Mouse (Mus musculus) myocyte (in vitro differentiated cells): ENCODE results near the gene Mettl14.

Source experiments
- MAX ChIP-seq: IDR thresholded peaks from one replicate; pipeline ENCODE4 v1.6.1; 2011; ENCODE audit warnings: low read depth, mild to moderate bottlenecking, control low read depth
- POLR2A ChIP-seq: IDR thresholded peaks from one replicate; pipeline ENCODE4 v1.6.1; 2011; ENCODE audit warnings: low read depth, mild to moderate bottlenecking, control low read depth, moderate library complexity; ENCODE audit not compliant: insufficient read length
- POLR2AphosphoS2 ChIP-seq: IDR thresholded peaks from one replicate; pipeline ENCODE4 v1.6.1; 2011; ENCODE audit warnings: low read depth, control low read depth; ENCODE audit not compliant: insufficient read length
- SRF ChIP-seq: IDR thresholded peaks from one replicate; pipeline ENCODE4 v1.6.1; 2011; ENCODE audit warnings: low read depth; ENCODE audit not compliant: control insufficient read depth, insufficient read length
- USF1 ChIP-seq: IDR thresholded peaks from one replicate; pipeline ENCODE4 v1.6.1; 2011; ENCODE audit warnings: low read depth, mild to moderate bottlenecking, control low read depth, moderate library complexity

GRCm38 (mm10) chr3:123433362-123433761, 47.5 kb upstream of the Mettl14 start:
- TF ChIP-seq POLR2A (no peak), MAX (no peak), USF1 (no peak), POLR2AphosphoS2 (no peak), SRF (no peak)
